Mouse (Mus musculus): ENCODE measurements around the gene Lrmda. TPM values are rescaled to one million over a fixed set of nuclear protein-coding genes. Genes with fewer than 3 reads are reported as not detected.
A peak's percentile ranks its signal among the peaks of the same experiment; 100 is the strongest.

Gene Lrmda
- total RNA-seq, 2 experiments from 2014 or later, result 0.27 TPM; not detected in 1

- no peak for DNase-seq (ENCODE audit: extremely low spot score in 1 of 2, low spot score in 1 of 2)
These were observed 945.5 kb downstream of the Lrmda start for GRCm38 (mm10) chr14:22964796-22965660.

- DNase-seq (ENCODE audit: extremely low spot score in 1 of 2, low spot score in 1 of 2), result no peak
These were observed 949.2 kb downstream of the Lrmda start for GRCm38 (mm10) chr14:22968705-22969104.

DNA sequence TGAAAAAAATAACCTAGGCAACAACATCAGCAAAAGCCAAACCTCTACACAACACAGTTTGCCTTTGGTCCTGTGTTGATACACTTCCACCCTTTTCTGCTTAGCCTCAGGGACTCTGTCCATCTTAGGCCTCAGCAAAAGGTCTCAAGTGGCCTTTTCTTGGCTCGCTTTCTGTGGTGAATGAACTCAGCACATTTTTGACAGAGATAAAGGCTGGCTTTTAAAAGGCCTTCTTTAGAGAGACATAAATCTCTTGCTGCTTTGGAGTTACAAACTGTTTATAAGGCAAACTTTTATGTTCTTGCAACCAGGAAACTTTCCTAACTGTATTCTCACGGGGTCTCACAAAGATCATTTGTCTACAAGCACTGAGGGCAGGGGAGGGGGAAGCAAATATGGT, 967.2 kb downstream of the Lrmda start:
- DNase-seq (ENCODE audit: extremely low spot score in 1 of 2, low spot score in 1 of 2), result no peak

DNA sequence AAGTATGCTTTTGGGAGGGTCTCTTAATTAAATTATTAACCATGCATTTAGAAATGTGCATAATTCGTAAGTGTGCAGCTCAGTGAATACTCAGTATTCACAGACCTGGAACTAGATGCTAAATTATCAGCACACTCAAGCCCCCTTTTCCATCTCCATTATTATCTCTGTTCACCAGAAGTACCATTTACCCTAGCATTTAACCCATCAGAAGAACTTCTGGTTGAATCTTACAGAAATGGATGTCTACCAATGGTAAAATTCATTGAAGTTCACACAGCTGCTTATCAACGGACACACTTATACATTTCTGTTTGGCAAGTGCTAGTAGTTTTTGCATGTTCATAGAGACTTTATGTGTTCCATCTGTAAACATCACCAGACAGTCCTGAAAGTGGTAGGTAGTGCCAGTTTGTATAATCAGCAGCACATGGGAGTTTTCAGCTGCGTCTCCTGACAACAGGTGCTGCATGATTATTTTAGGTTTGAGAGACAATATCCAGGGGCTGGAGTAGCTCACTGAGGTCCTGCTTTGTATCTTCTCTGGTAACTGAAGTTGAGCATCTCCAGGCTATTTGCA, 968.7 kb downstream of the Lrmda start:
- DNase-seq (ENCODE audit: extremely low spot score in 1 of 2, low spot score in 1 of 2), result no peak

DNA sequence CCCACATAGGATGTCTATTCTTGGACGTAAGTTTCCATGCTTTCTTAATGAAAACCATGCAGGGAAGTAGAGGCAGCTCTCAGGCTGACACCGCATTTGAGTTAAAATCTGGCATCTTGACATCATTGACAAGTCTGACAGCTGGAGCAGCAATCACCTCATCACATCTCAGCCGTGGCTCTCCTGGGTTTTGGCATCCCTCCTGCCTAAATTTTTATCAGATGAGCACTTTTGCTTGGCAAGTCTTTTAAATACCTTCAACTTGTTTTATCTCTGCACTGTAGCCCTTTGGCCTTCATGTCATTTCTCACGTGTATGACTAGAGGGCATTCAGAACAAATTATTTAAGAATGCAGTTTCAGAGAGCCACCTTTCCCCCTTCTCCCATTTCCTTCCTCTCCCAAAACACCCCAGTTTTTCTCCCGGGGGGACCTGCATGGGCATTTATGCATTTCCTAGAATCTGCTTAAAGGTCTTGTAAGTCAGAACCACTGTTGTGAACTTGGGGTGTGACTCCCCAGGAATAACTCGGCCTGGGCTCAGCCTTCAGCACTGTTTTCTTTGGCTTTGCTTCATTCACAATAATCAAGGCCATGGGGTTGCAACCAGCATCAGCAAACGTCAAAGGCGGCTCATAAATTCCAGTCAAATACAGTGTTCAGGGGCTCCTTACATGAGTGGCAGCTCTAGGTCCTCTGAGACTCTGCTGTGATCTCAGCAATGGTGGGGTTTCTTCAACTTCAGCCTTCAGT, 975.8 kb downstream of the Lrmda start:
- no peak for DNase-seq (ENCODE audit: extremely low spot score in 1 of 2, low spot score in 1 of 2)

GRCm38 (mm10) chr14:22998906-22999305, 979.4 kb downstream of the Lrmda start:
- DNase-seq (ENCODE audit: extremely low spot score in 1 of 2, low spot score in 1 of 2), result no peak

DNA sequence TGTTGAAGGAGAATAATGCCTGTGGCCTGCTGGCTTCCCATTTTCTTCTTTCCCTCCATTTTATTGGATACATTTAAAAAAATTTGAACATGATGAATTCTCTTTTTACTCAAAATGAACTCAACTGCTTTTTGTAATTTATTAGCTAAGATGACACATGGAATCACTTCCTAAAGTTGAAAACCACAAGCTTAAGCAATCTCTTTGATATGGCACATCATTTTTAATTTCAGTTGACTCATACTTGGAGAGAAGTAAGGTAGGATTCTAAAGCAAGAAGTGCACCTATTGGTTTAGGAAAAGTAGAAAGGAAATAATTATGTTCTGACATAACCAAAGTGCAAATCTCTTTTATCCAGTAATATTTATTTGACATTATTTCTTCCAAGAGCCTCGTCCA, 992.5 kb downstream of the Lrmda start:
- no peak for DNase-seq (ENCODE audit: extremely low spot score in 1 of 2, low spot score in 1 of 2)

- DNase-seq (ENCODE audit: extremely low spot score in 1 of 2, low spot score in 1 of 2), result no peak
These were observed 995.3 kb downstream of the Lrmda start for GRCm38 (mm10) chr14:23014747-23015286.

DNA sequence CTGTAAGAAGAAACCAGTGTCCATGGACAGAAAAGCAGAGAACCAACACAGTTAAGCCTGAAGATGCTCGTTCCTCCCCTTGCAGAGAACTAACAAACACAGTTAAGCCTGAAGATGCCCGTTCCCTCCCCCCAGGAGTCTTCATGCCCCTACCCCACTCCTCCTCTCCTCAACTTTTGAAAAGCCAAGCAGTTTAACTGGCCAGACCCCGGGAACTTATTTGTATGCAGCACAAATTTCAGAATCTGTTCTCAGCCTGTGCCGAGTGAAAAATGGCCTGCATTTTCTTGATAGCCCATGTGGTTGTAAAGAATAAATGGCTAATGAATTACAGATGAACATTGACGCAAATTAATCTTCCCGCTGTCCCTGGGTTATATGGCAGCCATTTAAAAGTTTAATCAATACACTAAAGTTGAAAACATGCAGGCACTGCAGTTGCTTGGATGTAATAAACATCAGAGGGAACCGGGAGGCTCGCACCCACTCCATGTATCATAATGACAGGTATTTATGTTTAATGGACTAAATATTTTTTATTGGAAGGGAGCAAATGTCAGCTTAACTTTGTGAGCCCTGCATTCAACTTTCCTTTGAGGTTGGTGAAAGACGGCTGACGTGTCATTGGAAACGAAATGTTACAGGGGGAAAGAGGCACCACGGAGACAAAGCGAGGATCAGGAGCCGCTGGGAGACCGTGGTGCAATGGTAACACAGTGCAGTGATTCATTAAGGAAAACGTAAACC, 996.0 kb downstream of the Lrmda start:
- no peak for DNase-seq (ENCODE audit: extremely low spot score in 1 of 2, low spot score in 1 of 2)

DNA sequence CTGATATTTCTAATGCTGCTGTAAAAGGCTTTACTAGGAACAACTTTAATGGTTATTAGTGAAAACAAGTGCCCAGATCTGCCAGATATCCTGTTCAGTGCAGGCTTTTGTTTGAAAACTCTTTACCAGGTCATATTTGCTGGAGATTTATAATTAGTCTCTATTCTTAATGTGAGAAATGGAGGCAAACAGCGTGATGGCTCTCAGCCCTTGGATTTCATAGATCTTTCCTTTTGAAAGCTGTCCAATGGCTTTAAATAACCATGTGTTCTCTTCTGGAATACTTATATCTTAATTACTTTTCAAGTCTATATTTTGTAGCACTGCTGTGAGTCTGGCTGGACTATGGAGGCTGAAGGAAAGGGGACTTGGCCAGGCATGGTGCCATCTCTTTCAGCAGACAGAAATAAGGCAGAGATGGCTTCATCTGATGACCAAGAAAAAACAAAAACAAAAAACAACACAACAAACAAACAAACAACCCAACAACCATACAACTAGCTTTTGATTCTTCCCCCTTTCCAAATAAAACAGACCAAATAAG, 996.6 kb downstream of the Lrmda start:
- DNase-seq (ENCODE audit: extremely low spot score in 1 of 2, low spot score in 1 of 2), result no peak

GRCm38 (mm10) chr14:23041002-23041401, 1021.5 kb downstream of the Lrmda start:
- DNase-seq (ENCODE audit: extremely low spot score in 1 of 2, low spot score in 1 of 2), result no peak

GRCm38 (mm10) chr14:23045322-23045721, 1025.8 kb downstream of the Lrmda start:
- no peak for DNase-seq (ENCODE audit: extremely low spot score in 1 of 2, low spot score in 1 of 2)

DNA sequence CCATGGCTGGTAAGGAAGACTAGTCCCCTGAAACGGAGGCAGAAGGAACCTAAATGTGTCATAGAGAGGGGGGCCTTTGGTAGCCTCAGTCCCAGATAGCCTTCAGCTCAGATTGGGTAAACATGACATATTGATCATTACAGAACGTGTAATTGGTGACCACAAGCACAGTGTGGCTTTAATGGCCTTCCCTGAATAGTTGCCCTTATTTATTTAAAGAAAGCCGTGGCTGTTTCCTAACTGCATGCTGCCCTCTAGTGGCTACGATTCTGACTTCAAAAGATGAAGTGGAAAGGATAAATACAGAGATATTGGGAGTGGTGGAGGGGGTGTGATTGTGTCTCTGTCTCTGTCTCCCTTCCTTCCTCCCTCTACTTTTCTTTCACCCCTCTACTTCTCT, 1026.8 kb downstream of the Lrmda start:
- peak; percentile 51 to 86 for DNase-seq (ENCODE audit: extremely low spot score in 1 of 2, low spot score in 1 of 2)

DNA sequence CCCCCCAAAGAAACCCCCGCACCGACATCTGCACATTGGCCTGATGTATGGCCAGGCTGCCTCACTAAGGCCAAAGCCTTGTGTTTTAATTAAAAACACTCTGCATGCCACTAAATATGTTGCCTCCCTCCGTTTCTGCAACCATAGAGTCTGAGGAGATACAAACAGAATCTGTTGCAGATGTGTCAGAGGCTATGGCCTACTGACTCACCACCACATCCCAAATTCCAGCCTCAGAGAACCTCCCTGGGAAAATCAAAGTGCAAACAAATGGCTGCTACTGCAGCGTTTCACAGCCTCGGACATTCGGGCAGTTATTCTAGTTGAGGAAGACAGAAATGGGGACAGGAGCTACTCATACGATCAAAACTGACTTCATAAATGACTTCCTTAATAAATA, 1031.9 kb downstream of the Lrmda start:
- DNase-seq (ENCODE audit: extremely low spot score in 1 of 2, low spot score in 1 of 2), result no peak

GRCm38 (mm10) chr14:23052833-23053592, 1033.5 kb downstream of the Lrmda start:
- DNase-seq (ENCODE audit: extremely low spot score in 1 of 2, low spot score in 1 of 2), result no peak

DNA sequence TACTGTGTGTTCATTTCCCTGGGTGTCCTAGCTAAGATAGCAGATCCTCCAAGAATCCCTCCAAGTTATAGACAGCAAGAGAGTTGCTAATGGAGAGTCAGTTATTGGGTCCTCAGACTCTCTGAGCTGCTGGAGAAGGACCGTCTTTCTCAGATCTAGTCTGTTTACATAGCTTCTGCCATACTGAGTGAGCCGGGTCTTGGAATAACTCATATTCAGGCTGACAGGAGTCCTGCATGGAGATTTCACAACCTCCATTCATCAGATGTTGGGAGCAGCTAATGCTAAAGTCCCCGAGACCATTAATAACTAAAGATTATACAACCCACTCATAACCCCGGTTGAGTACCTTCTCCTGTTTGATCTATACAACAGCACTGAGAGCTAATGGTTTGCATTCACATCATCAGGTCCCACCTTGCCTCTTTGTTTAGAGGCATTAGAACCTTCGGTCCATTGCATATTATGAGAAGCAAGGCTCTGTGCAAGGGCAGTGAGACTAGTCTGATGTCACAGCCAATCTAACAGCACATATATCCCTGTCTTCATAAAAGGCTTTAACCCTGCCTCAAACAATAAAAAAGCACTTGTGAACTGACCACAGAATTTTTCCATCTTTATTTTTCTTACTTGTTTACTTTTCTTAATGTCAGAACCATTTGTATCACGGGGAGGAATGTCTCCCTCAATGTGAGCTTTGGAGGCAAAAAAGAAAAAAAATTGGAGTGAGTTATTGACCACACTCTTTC, 1037.9 kb downstream of the Lrmda start:
- no peak for DNase-seq (ENCODE audit: extremely low spot score in 1 of 2, low spot score in 1 of 2)

DNA sequence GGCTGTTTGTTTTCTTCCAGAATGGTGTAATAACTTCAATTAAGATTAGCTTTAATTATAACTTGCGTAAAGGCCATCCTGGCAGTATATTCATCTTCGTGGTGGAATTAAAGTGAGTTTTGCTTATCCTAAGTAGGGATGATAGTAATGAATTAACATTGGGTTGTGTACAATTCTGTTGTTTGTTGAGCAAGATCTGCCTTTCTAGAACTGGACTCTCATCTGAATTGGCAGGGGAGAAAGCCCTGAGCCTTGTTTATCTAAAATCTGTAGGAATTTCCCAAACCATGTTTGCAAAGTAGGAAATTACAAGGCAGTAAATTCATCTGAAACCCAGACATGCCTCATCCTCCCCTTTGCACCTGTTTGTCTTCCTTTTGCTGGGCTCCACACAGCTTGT, 1038.5 kb downstream of the Lrmda start:
- DNase-seq (ENCODE audit: extremely low spot score in 1 of 2, low spot score in 1 of 2), result no peak

DNA sequence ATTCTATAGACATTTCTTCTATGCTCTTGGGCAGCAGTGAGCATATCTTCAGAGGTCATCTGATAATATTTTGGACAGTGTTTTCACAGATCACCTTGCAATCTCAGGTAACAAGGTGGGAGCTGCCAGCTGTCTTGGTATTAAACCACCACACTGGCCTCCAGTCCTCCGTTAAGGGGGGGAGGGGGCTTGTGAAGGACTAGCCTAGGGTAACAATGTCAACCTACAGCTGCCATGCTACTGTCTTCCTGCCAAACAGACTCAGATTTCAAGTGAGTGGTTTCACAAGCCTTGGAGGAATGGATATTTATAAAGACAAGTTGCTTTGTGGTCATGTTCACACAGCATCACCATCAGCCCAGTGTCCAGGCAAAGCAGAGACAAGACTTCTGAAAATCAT, 1059.2 kb downstream of the Lrmda start:
- no peak for DNase-seq (ENCODE audit: extremely low spot score in 1 of 2, low spot score in 1 of 2)
